Mouse (Mus musculus) C2C12 (cell line): ENCODE results near the gene 4930412O13Rik. TPM values are rescaled to one million over a fixed set of nuclear protein-coding genes. Genes with fewer than 3 reads are reported as not detected.

Experiments
- H3K27me3 ChIP-seq: one replicate; pipeline ENCODE4 v1.6.1; 2011; ENCODE audit not compliant: control insufficient read depth, insufficient read depth, insufficient read length
- H3K36me3 ChIP-seq: one replicate; pipeline ENCODE4 v1.6.1; 2011; ENCODE audit not compliant: control insufficient read depth, insufficient read depth
- H3K4me3 ChIP-seq: one replicate; pipeline ENCODE4 v1.5.1; 2011; ENCODE audit warnings: mild to moderate bottlenecking, control low read depth; ENCODE audit not compliant: poor library complexity, insufficient read depth, severe bottlenecking
- H3K79me2 ChIP-seq: one replicate; pipeline ENCODE4 v1.6.1; 2011; ENCODE audit not compliant: control insufficient read depth, insufficient read depth
- H3K79me3 ChIP-seq: one replicate; pipeline ENCODE4 v1.6.1; 2011; ENCODE audit warnings: low read depth, control low read depth
- H3ac ChIP-seq: one replicate; pipeline ENCODE3; 2011; ENCODE audit warnings: low read depth; ENCODE audit not compliant: control insufficient read depth, insufficient read length
- CEBPB ChIP-seq: IDR thresholded peaks from one replicate; pipeline ENCODE4 v1.6.1; 2011; ENCODE audit warnings: low read depth, mild to moderate bottlenecking, control low read depth, moderate library complexity
- FOSL1 ChIP-seq: IDR thresholded peaks from one replicate; pipeline ENCODE4 v1.8.0; 2011; ENCODE audit warnings: mild to moderate bottlenecking, low read length; ENCODE audit not compliant: poor library complexity, insufficient read depth, severe bottlenecking
- MAX ChIP-seq: IDR thresholded peaks from one replicate; pipeline ENCODE4 v1.6.1; 2011; ENCODE audit warnings: mild to moderate bottlenecking, control low read depth
- MYOD1 ChIP-seq: IDR thresholded peaks from one replicate; pipeline ENCODE4 v1.6.1; 2011; ENCODE audit warnings: low read depth; ENCODE audit not compliant: control insufficient read depth, insufficient read length
- MYOG ChIP-seq: IDR thresholded peaks from one replicate; pipeline ENCODE4 v1.6.1; 2011; ENCODE audit not compliant: control insufficient read depth, insufficient read length; ENCODE audit errors: extremely low read depth
- polyA plus RNA-seq: library from polyadenylated mRNA; unstranded; fragments of >200 nt; fragmentation: generic; extraction: Trizol; gene quantifications from one replicate; pipeline ENCODE4 v1.2.1, GENCODE M21; 2012; ENCODE audit warnings: missing spikeins

Gene 4930412O13Rik
- polyA plus RNA-seq, 1 experiment: not detected

DNA sequence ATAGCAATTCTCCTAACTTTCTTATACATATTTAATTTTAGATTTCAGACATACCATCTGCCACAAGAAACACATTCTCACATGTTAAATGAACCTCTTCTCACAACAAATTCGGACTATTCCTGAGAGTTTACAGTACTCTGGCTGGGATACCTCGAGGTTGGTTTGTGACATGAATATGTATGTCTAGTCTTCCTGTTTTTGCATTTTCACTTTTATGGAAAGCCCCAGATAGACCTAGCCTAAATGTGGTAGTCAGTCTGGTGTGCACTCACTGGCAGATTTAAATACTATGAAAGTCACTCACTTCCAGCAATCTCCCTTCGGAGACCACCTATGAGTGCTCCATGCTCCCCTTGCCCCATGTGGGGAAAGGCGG lies 45.8 kb downstream of the 4930412O13Rik start:
- H3K79me2 ChIP-seq: no peaks in the 10 kb centered on the region
- TF ChIP-seq CEBPB (no peak), MYOD1 (no peak), MYOG (no peak), MAX (no peak), FOSL1 (no peak)

More for the DNA sequence above, 45.8 kb downstream of the 4930412O13Rik start:
- Histone ChIP-seq H3K27me3 (no peaks in the 10 kb centered on the region), H3K36me3 (peaks cover 4% of the 10 kb centered on the region), H3ac (no peak overlapping the region), H3K4me3 (no peak overlapping the region), H3K79me3 (no peaks in the 10 kb centered on the region)

Other genes starting within 250 kb of the 4930412O13Rik start
- not detected for gene 9230102O04Rik, start 8.3 kb downstream of the 4930412O13Rik start, polyA plus RNA-seq
- 4.0 TPM for gene Gata3, start 8.8 kb downstream of the 4930412O13Rik start, polyA plus RNA-seq
- gene Taf3, start 167.3 kb downstream of the 4930412O13Rik start, polyA plus RNA-seq: 7.0 TPM
- 526 TPM for gene Atp5c1, start 199.3 kb downstream of the 4930412O13Rik start, polyA plus RNA-seq
- gene Kin, start 199.3 kb downstream of the 4930412O13Rik start, polyA plus RNA-seq: 7.5 TPM